Mouse (Mus musculus) limb, embryonic 14.5 days (tissue): ENCODE measurements around the gene Eif5a. TPM values are rescaled to one million over a fixed set of nuclear protein-coding genes. Genes with fewer than 3 reads are reported as not detected.
A peak's percentile ranks its signal among the peaks of the same experiment; 100 is the strongest.

Source experiments
- ATAC-seq: fragments of 200-750 bp; cut with Nextera tagmentation; 2 replicates; pipeline ENCODE4 v1.8.0; 2017; ENCODE audit warnings: low read depth, moderate number of reproducible peaks, moderate TSS enrichment; ENCODE audit not compliant: low FRiP score
- DNase-seq: peaks from one replicate; pipeline ENCODE4 v3.0.0-alpha.2; 2015; ENCODE audit warnings: low spot score
- H3K27ac ChIP-seq: fragments of 300-500 bp; sonication (generic); replicated peaks from 2 replicates; pipeline ENCODE4 v1.5.1; 2014; ENCODE audit warnings: low read depth, mild to moderate bottlenecking, low read length, moderate library complexity, mixed read lengths
- H3K27me3 ChIP-seq: fragments of 300-500 bp; sonication (generic); 2 replicates; pipeline ENCODE4 v1.6.1; 2014; ENCODE audit warnings: low read length, mixed read lengths; ENCODE audit not compliant: control insufficient read depth, insufficient read depth
- H3K36me3 ChIP-seq: fragments of 300-500 bp; sonication (generic); 2 replicates; pipeline ENCODE4 v1.6.1; 2014; ENCODE audit warnings: mild to moderate bottlenecking, low read length, moderate library complexity, mixed read lengths; ENCODE audit not compliant: control insufficient read depth, insufficient read depth
- H3K4me1 ChIP-seq: fragments of 300-500 bp; sonication (generic); 2 replicates; pipeline ENCODE4 v1.6.1; 2014; ENCODE audit warnings: antibody characterized with exemption, low read length, mixed read lengths; ENCODE audit not compliant: control insufficient read depth, insufficient read depth
- H3K4me2 ChIP-seq: fragments of 300-500 bp; sonication (generic); replicated peaks from 2 replicates; pipeline ENCODE4 v1.6.1; 2014; ENCODE audit warnings: low read depth, mild to moderate bottlenecking, low read length, moderate library complexity; ENCODE audit not compliant: severe bottlenecking
- H3K4me3 ChIP-seq: fragments of 300-500 bp; sonication (generic); replicated peaks from 2 replicates; pipeline ENCODE4 v1.5.1; 2014; ENCODE audit warnings: low read length
- H3K9ac ChIP-seq: fragments of 300-500 bp; sonication (generic); 2 replicates; pipeline ENCODE4 v1.6.1; 2014; ENCODE audit warnings: mild to moderate bottlenecking, low read depth, low read length, moderate library complexity; ENCODE audit not compliant: severe bottlenecking
- H3K9me3 ChIP-seq: fragments of 300-500 bp; sonication (generic); 2 replicates; pipeline ENCODE4 v1.6.1; 2016; ENCODE audit warnings: low read length; ENCODE audit not compliant: control insufficient read depth
- POLR2A ChIP-seq: fragments of 200-500 bp; IDR thresholded peaks from 2 replicates; pipeline ENCODE4 v1.8.0; 2012; ENCODE audit warnings: inconsistent platforms, mild to moderate bottlenecking, moderate library complexity, borderline replicate concordance; ENCODE audit not compliant: insufficient read depth, insufficient read length; ENCODE audit errors: extremely low read depth
- WGBS: fragments of 180-500 bp; shearing (Covaris S2); extraction: QIAGEN DNeasy Blood & Tissue Kit; methylation state at CpG from one replicate; pipeline ENCODE4 v1.1.7; 2014; 5-methylcytosine and 5-hydroxymethylcytosine counted together
- polyA plus RNA-seq, 2 experiments: library from polyadenylated mRNA; depleted of rRNA in 1 of 2; stranded (reverse) in 1 of 2; unstranded in 1 of 2; fragments of >200 nt; fragmentation: Nextera tagmentation in 1 of 2; extraction: Ambion mirVana in 1 of 2; gene quantifications; 2 replicates each; pipeline versions ENCODE4 v1.2.1 to v1.2.3; 2012 to 2014

Gene Eif5a
- polyA plus RNA-seq, 2 experiments = 1,079 to 1,603 TPM

GRCm38 (mm10) chr11:69910781-69911560 is 10.8 kb downstream of the Eif5a start:
- TF ChIP-seq POLR2A = no peak
- H3K4me1 ChIP-seq = peaks cover 13% of the 10 kb centered on the region
- no peaks in the 10 kb centered on the region for H3K27me3 ChIP-seq
- 93% methylated on average over 17 of the region's 17 CpGs for WGBS
- peaks cover 88% of the 10 kb centered on the region for H3K36me3 ChIP-seq
- H3K27ac ChIP-seq = no peak overlapping the region
- ATAC-seq = no peak
- DNase-seq = no peak
- no peaks in the 10 kb centered on the region for H3K9me3 ChIP-seq
- no peak overlapping the region for H3K9ac ChIP-seq
- no peak overlapping the region for H3K4me2 ChIP-seq
- H3K4me3 ChIP-seq = no peak overlapping the region

- no peak overlapping the region for H3K4me3 ChIP-seq
- no peak overlapping the region for H3K4me2 ChIP-seq
- peaks cover 9% of the 10 kb centered on the region for H3K4me1 ChIP-seq
- TF ChIP-seq POLR2A = no peak
- H3K9ac ChIP-seq = no peak overlapping the region
- no peak overlapping the region for H3K27ac ChIP-seq
- peaks cover 88% of the 10 kb centered on the region for H3K36me3 ChIP-seq
- H3K9me3 ChIP-seq = no peaks in the 10 kb centered on the region
- no peak for ATAC-seq
- DNase-seq = no peak
- 91% methylated on average over 8 of the region's 8 CpGs for WGBS
- no peaks in the 10 kb centered on the region for H3K27me3 ChIP-seq
Observed at GRCm38 (mm10) chr11:69910177-69910576, 11.6 kb downstream of the Eif5a start.

- no peak overlapping the region for H3K9ac ChIP-seq
- H3K27ac ChIP-seq = no peak overlapping the region
- H3K27me3 ChIP-seq = no peaks in the 10 kb centered on the region
- H3K4me3 ChIP-seq = no peak overlapping the region
- WGBS = 84% methylated on average over 5 of the region's 5 CpGs
- H3K9me3 ChIP-seq = no peaks in the 10 kb centered on the region
- ATAC-seq (no peak), DNase-seq (no peak)
- no peak overlapping the region for H3K4me2 ChIP-seq
- H3K4me1 ChIP-seq = peaks cover 3% of the 10 kb centered on the region; the same call in 1 of the 2 replicates
- peaks cover 92% of the 10 kb centered on the region for H3K36me3 ChIP-seq
- TF ChIP-seq POLR2A = no peak
Observed at GRCm38 (mm10) chr11:69909174-69909573, 12.6 kb downstream of the Eif5a start.

- Histone ChIP-seq H3K9ac (no peak overlapping the region), H3K27ac (no peak overlapping the region), H3K36me3 (peaks cover 98% of the 10 kb centered on the region), H3K9me3 (no peaks in the 10 kb centered on the region), H3K4me3 (no peak overlapping the region), H3K4me2 (no peak overlapping the region), H3K4me1 (peaks cover 3% of the 10 kb centered on the region; the same call in 1 of the 2 replicates), H3K27me3 (no peaks in the 10 kb centered on the region)
- no peak for TF ChIP-seq POLR2A
- DNase-seq = no peak
- 92% methylated on average over 11 of the region's 11 CpGs for WGBS
- no peak for ATAC-seq
Observed at GRCm38 (mm10) chr11:69908645-69909044, 13.1 kb downstream of the Eif5a start.

- H3K9me3 ChIP-seq = no peaks in the 10 kb centered on the region
- H3K36me3 ChIP-seq = peaks cover 62% of the 10 kb centered on the region
Observed at GRCm38 (mm10) chr11:69904311-69904710, 17.4 kb downstream of the Eif5a start.

GRCm38 (mm10) chr11:69902972-69903371 is 18.8 kb downstream of the Eif5a start:
- H3K9ac ChIP-seq = peak overlapping the region; percentile 95; the same call in 1 of the 2 replicates
- peak overlapping the region; percentile 91 for H3K4me3 ChIP-seq
- H3K27ac ChIP-seq = no peak overlapping the region
- H3K9me3 ChIP-seq = no peaks in the 10 kb centered on the region
- 88% methylated on average over 13 of the region's 13 CpGs for WGBS
- H3K36me3 ChIP-seq = peaks cover 48% of the 10 kb centered on the region
- DNase-seq (no peak), ATAC-seq (no peak)
- peaks cover 12% of the 10 kb centered on the region for H3K4me1 ChIP-seq
- peak overlapping the region; percentile 75 for H3K4me2 ChIP-seq
- H3K27me3 ChIP-seq = no peaks in the 10 kb centered on the region
- TF ChIP-seq POLR2A = no peak

More at GRCm38 (mm10) chr11:69904311-69904710, 17.4 kb downstream of the Eif5a start:
- no peak overlapping the region for H3K9ac ChIP-seq
- ATAC-seq (no peak), DNase-seq (no peak)
- no peak for TF ChIP-seq POLR2A
- no peak overlapping the region for H3K4me2 ChIP-seq
- 98% methylated on average over 9 of the region's 9 CpGs for WGBS
- H3K4me3 ChIP-seq = no peak overlapping the region
- H3K27ac ChIP-seq = no peak overlapping the region
- H3K27me3 ChIP-seq = no peaks in the 10 kb centered on the region
- H3K4me1 ChIP-seq = peaks cover 12% of the 10 kb centered on the region
